Mouse (Mus musculus) heart, postnatal 0 days (tissue): ENCODE measurements at regions not wholly inside any gene's neighbourhood (a gene's known extent, or its start where the extent isn't known, plus 50 kb on each side); places are given as distances from the start of the nearest gene placed in this dataset.
"Not testable (repeated sequence)": the region's sequence is repeated elsewhere in the genome, so short reads cannot be mapped to it uniquely, and the experiment has no call there.

Experiments
- CTCF ChIP-seq: IDR thresholded peaks from 2 replicates; pipeline ENCODE4 v1.5.1; 2016; ENCODE audit warnings: antibody characterized with exemption, control low read depth, low read depth
- EP300 ChIP-seq: IDR thresholded peaks from 2 replicates; pipeline ENCODE4 v1.6.1; 2016; ENCODE audit warnings: antibody characterized with exemption, low read depth

DNA sequence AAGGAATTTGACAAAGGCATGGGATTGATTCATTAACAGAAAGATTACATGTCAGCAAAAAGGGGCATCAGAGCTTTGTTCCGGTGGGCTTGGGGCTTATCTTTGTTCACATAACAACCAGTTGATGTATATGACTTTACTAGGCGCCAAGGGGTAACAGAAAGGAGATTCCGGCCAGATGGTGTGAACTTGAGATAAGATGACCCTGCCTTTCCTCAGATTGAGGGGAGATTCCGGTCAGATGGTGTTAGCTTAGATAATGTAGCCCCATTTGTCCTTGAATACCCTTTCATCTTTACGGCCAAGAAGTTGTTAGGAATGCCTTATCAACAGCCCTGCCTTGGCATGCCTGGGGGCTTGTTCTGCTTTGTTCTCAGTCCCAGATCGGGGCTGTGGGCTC lies 183.4 kb upstream of the Myo3a start:
- not testable (repeated sequence) for TF ChIP-seq CTCF, EP300
